Mouse (Mus musculus) c-Kit-positive CD71-positive TER-119-positive erythroid progenitor cells, embryonic 14.5 days (primary cell): Measurements from ENCODE around the gene Strn3.

ENCODE experiments used
- DNase-seq: peaks from one replicate; pipeline ENCODE4 v3.0.0-alpha.2; 2013; ENCODE audit warnings: low spot score

Strn3 gene

DNA sequence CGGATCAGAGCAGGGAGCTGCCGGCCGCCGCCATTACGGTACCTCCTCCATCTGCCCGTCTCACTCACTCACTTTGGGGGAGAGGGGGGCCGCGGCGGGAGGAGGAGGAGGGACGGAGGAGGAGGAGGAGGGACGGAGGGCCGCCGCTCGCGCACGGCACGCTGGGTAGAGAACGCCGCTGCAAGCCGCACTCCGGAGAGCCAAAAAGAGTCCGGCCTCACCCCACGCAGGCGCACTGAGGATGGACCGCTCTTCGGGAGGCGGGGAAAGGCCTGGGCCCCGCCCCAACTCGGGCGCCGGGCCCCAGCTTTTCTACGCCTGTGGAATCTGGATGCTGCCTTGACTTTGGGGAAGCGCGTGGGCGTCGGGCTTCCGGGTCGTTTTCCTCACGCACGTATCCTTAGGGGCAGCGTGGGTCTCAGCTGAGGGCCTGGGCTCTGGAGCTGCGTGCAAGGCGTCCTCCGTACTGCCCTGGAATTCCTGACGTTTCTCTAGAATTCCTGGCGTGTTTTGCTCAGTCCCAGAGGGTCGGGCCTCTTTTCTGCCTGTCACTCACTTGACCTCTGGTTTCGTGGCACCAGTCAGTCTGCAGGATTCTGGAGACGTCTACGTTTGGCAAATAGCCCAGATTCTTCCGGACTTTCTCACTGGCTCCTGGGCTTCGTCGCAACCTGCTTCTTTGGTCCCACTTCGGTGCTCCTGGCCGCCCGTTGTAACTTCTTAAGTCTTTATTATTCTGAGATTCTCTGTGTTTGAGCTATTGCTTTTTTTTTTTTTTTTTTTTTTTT is at the start of gene Strn3:
Gene Strn3 (minus strand): TSS at position 53 of the 788 bp plus-strand sequence.
- peak; percentile 97 for DNase-seq

DNA sequence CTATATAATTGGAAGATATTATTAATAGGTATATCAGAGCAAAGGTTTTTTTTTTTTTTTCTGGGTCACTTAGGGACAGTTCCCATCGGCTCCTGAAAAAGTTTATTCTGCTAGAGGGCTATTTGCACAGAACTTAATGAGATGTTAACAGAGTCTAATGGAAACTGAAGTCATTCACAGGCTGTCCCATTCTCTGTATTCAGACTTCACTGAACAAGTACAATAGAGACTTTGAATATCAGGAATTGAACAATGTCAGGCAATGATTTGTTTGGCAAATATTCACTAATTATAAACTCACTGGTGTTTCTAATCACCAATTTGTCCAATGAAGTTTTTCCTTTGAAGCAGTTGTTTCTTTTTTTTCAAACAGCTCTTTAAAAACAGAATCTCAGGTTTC is 45.1 kb upstream of the Strn3 start:
- no peak for DNase-seq

DNA sequence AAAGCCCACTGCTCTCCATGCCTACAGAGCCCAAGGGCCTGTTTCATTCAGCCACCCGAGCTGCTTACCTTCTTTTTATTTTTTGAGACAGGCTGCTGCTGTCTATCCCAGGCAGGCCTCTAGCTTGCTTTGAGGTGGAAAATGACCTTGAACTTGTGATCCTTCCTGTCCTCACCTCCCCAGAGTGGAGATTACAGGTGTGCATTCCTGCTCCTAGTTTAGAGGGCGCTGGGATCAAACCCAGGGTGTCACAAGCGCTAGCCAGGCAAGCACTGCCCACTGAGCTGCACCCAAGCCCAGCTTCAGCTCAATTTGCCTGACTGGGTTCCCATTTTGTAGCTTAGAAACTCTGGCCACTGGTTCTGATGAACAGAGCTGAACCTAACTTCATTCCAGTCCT is 44.7 kb upstream of the Strn3 start:
- DNase-seq: no peak

GRCm38 (mm10) chr12:51735840-51736271 is 44.2 kb upstream of the Strn3 start:
- no peak for DNase-seq

GRCm38 (mm10) chr12:51734605-51735211 is 43.0 kb upstream of the Strn3 start:
- no peak for DNase-seq

DNA sequence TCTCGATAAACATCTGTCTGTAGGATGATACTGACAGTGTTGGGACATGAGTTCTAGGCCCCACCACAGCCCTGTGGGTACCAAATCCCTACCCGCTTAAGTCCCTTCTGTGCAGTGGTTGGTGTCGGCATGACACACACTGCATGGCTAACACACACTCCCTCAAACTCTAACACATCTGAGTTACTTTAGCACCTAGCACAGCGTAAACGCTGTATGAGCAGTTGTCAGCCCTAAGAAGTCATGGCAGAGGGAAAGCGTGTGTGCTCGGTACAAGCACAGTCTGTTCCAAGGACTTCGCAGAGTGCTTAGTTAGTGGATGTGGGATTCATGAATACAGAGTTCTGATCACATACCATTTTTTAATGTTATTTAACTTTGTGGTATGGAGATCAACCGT is 38.1 kb upstream of the Strn3 start:
- no peak for DNase-seq

DNA sequence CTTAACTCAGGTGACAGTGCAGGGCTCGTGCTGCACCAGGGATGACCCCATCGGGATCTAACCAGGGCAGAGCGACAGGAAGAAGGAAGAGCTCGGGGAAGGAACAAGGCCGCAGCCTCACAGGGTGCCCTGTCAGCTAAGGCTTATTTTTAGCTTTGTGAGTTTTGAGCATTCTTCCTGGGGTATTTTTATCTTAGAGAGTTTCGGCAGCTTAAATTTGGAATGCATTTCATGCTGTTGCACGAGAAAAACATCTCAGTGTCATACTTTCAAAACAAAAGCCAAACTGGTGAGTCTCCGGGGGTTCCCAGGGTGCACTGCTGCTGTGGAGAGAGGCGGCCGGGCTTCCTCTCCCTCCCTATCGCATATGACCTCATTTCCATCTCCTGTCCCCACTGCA is 37.4 kb upstream of the Strn3 start:
- no peak for DNase-seq

DNA sequence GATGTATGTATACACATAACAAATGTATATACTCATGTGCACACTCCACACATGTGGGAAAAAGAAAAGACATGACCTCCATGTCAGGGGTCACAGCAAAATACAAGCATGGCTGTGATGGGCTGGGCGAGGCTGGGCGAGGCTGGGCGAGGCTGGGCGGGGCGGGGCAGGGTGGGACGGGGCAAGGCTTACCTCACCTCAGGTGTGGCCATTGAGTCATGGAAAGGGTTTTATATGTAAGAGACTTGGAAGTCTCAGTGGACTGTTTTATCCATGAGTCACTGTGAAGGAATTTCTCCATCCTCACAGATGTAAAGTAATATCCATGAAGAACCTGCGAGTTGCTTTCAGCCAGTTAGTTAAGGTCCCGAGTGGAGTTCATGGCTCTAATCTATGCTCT is 30.1 kb upstream of the Strn3 start:
- no peak for DNase-seq

- DNase-seq: no peak
These were observed 26.9 kb upstream of the Strn3 start for GRCm38 (mm10) chr12:51718617-51719016.

DNA sequence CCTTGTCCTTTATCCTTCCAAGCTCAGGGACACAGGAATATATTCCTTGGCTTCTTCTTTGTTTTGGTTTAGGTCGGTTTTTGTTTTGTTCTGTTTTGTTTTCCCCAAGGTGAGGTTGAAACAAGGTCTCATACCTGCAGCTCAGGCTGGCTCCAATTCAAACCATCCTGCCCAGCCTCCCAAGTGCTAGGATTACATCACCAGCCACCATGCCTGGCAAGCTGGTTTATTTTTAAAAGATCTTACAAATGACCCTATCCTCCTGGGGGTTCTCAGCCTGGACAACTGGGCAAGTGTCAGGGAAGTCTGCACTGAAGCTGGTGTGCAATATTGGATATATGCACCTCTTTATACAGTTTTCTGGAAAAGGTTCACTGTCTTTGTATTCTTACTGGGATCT is 21.0 kb upstream of the Strn3 start:
- DNase-seq: no peak

- DNase-seq: no peak
These were observed 18.5 kb upstream of the Strn3 start for GRCm38 (mm10) chr12:51710154-51710553.

DNA sequence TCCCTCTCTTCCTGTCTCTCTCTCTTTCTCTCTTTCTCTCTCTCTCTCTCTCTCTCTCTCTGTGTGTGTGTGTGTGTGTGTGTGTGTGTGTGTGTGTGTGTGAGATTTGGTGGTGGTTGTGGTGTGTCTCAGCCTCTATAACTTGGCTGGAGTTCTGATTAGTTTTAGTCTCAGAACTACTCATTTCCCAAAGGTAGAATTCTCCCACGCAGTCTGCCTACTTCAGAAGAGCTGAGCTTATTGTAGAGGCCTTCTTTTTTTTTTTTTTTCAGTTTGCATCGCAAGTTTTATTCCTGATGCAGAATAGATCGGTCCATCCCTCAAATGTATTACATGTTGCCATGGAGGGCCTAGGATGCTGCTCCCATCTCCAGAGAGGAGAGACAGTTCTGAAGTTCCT is 18.0 kb upstream of the Strn3 start:
- DNase-seq: no peak

- DNase-seq: no peak
These were observed 17.4 kb upstream of the Strn3 start for GRCm38 (mm10) chr12:51708941-51709686.

GRCm38 (mm10) chr12:51706673-51707235 is 15.1 kb upstream of the Strn3 start:
- no peak for DNase-seq

GRCm38 (mm10) chr12:51705778-51706177 is 14.1 kb upstream of the Strn3 start:
- no peak for DNase-seq

- DNase-seq: no peak
These were observed 12.9 kb upstream of the Strn3 start for GRCm38 (mm10) chr12:51704572-51704971.

- no peak for DNase-seq
These were observed 12.2 kb upstream of the Strn3 start for GRCm38 (mm10) chr12:51703859-51704258.

DNA sequence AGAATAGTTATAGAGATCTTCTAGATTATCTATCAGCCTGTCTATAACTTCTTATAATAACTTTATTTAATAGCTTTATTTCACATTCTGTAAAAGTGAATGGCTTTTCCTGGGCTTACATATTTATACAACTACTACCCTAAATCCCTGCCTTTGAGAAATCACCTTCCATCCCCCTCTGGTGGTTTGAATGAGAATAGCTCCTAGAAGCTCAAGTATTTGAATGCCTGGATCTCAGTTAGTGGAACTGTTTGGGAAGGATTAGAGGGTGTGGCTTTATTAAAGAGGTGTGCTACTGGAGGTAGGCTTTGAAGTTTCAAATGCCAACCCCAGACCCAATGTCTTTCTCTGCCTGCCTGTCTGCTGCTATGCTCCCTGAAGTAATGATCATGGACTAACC is 10.0 kb upstream of the Strn3 start:
- no peak for DNase-seq

GRCm38 (mm10) chr12:51699623-51700393 is 8.1 kb upstream of the Strn3 start:
- DNase-seq: peak; percentile 84

GRCm38 (mm10) chr12:51696157-51696556 is 4.5 kb upstream of the Strn3 start:
- DNase-seq: no peak

DNA sequence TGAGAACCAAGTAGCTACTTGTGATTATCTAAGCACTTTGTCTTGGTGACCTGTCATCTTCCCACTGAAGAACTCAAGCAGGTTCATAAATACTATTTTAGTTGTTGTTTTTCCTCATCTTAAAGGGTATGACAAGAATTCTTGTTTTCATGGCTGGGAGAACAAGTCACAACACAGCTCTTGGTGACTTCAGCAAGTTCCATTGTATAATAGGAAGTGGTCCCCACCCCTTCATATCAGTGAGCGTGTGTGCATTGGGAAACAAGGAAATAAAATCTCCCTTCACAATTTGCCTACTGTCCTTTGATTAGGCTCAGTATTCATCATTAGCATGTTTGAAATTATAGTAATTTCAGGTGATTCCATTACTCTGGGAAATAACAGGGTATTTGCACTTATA is 3.3 kb upstream of the Strn3 start:
- DNase-seq: no peak

GRCm38 (mm10) chr12:51694096-51694495 is 2.4 kb upstream of the Strn3 start:
- DNase-seq: no peak
